Mouse (Mus musculus) intestine, postnatal 0 days (tissue): ENCODE measurements around the gene Tbxa2r. TPM values are rescaled to one million over a fixed set of nuclear protein-coding genes. Genes with fewer than 3 reads are reported as not detected.
A peak's percentile ranks its signal among the peaks of the same experiment; 100 is the strongest.

ENCODE experiments used
- ATAC-seq: fragments of 200-750 bp; cut with Nextera tagmentation; 2 replicates; pipeline ENCODE4 v1.8.0; 2017; ENCODE audit warnings: mild to moderate bottlenecking, moderate TSS enrichment, moderate library complexity
- H3K27ac ChIP-seq: fragments of 300-500 bp; sonication (generic); 2 replicates; pipeline ENCODE4 v1.5.1; 2014; ENCODE audit warnings: mild to moderate bottlenecking, low read depth, low read length, moderate library complexity
- H3K27me3 ChIP-seq: fragments of 300-500 bp; sonication (generic); replicated peaks from 2 replicates; pipeline ENCODE4 v1.6.1; 2014; ENCODE audit warnings: low read length, mixed read lengths; ENCODE audit not compliant: control insufficient read depth, insufficient read depth
- H3K36me3 ChIP-seq: fragments of 300-500 bp; sonication (generic); 2 replicates; pipeline ENCODE4 v1.6.1; 2014; ENCODE audit warnings: mild to moderate bottlenecking, moderate library complexity; ENCODE audit not compliant: control insufficient read depth, insufficient read depth
- H3K4me1 ChIP-seq: fragments of 300-500 bp; sonication (generic); replicated peaks from 2 replicates; pipeline ENCODE4 v1.6.1; 2014; ENCODE audit warnings: antibody characterized with exemption, low read length, mixed read lengths; ENCODE audit not compliant: control insufficient read depth, insufficient read depth
- H3K4me2 ChIP-seq: fragments of 300-500 bp; sonication (generic); replicated peaks from 2 replicates; pipeline ENCODE4 v1.6.1; 2014; ENCODE audit warnings: low read depth, mild to moderate bottlenecking, moderate library complexity
- H3K4me3 ChIP-seq: fragments of 300-500 bp; sonication (generic); 2 replicates; pipeline ENCODE4 v1.5.1; 2014; ENCODE audit warnings: low read depth, low read length
- H3K9ac ChIP-seq: fragments of 300-500 bp; sonication (generic); 2 replicates; pipeline ENCODE4 v1.6.1; 2014; ENCODE audit warnings: mild to moderate bottlenecking, low read depth, low read length
- H3K9me3 ChIP-seq: fragments of 300-500 bp; sonication (generic); 2 replicates; pipeline ENCODE4 v1.6.1; 2016; ENCODE audit warnings: mixed run types; ENCODE audit not compliant: control insufficient read depth
- CTCF ChIP-seq: sonication (generic); IDR thresholded peaks from 2 replicates; pipeline ENCODE4 v1.5.1; 2016; ENCODE audit warnings: low read depth, mild to moderate bottlenecking, control low read depth, antibody characterized with exemption, moderate library complexity
- WGBS: fragments of 180-500 bp; shearing (Covaris S2); extraction: QIAGEN DNeasy Blood & Tissue Kit; methylation state at CpG from one replicate; pipeline ENCODE4 v1.1.7; 2014; 5-methylcytosine and 5-hydroxymethylcytosine counted together
- polyA plus RNA-seq: library from polyadenylated mRNA; unstranded; fragments of >200 nt; fragmentation: Nextera tagmentation; extraction: Ambion mirVana; gene quantifications from 2 replicates; pipeline ENCODE4 v1.2.1, GENCODE M21; 2015

The Tbxa2r gene
- polyA plus RNA-seq, 1 experiment from 2014 or later, result 9.8 TPM

DNA sequence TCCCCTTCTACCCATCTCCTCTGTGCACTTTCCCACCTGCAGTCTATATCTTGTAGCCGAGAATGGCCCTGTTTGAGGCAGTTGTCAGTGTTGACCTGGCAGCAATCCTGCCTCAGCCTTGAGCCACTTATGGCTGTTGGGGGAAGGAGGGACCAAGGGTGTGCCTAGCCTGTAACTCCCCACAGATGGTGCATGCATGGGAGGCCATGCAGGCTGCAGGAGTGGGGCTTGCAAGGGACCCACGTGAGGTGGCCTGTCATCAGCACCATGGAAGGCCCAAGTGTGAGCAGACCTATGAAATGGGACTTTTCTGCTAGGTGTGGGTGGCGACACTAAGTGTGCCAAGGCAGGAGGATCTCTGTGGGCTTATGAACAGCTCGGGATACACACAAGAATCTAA, 36.5 kb downstream of the Tbxa2r start:
- no peaks in the 10 kb centered on the region for H3K27me3 ChIP-seq
- TF ChIP-seq CTCF, result no peak
- H3K4me3 ChIP-seq, result no peak overlapping the region
- H3K4me1 ChIP-seq, result peaks cover 34% of the 10 kb centered on the region
- no peak for ATAC-seq
- H3K9ac ChIP-seq, result no peak overlapping the region
- 0 out of 2 replicates have a peak overlapping the region, but pooled peaks have one; percentile 47 for H3K27ac ChIP-seq
- no peaks in the 10 kb centered on the region for H3K9me3 ChIP-seq
- WGBS, result 26% methylated on average over 4 of the region's 4 CpGs
- peaks cover 58% of the 10 kb centered on the region for H3K36me3 ChIP-seq
- H3K4me2 ChIP-seq, result peak overlapping the region; percentile 57

DNA sequence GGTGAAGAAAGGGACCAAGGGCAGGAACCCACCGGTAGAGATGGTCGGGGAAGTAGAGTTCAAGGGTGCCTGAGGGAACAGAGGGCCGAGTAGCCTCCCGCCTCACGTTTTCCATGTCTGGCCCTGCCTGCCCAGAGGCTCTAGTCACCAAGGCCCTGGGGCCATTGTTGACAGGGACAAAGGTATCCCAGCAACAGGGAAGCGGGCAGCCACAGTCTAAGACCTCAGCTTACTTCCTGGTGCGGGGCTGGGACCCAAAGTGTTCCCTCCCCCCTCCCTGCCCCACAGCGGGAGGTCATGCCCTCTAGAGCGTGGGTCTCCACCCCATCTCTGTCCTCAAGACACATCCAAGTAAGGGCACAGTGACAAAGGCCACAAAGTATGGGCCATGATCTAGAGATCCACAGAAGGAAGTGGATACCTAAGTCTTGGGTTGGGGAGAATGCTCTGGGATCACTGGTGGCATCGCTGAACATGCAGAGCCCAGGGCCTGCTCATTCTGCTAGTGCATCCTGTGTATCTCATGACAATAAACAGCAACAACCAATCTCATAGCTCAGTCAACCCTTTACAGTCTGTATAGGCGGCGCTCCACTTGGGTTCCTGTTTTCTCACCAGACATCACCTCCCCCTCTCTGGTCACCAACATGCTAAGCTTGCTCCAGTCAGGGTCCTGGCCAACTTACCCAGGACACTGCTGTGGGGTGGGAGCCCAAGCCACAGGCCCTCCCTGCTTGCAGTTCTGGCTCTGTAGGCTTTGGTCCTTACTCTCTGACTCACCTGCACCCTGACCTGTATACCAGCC, 37.3 kb downstream of the Tbxa2r start, which contains the start of gene 4930404N11Rik:
TSS of gene 4930404N11Rik (minus strand) at position 145 of the 805 bp plus-strand sequence.
- Histone ChIP-seq H3K9ac (no peak within 1 kb of the TSS), H3K4me3 (peak within 1 kb of the TSS; percentile 16; the same call in 1 of the 2 replicates), H3K27ac (peak within 1 kb of the TSS; percentile 47), H3K9me3 (no peaks in the 10 kb centered on the region), H3K36me3 (peaks cover 66% of the 10 kb centered on the region), H3K27me3 (no peaks in the 10 kb centered on the region), H3K4me2 (peak within 1 kb of the TSS; percentile 57), H3K4me1 (peaks cover 34% of the 10 kb centered on the region)
- 31% methylated on average over 12 of the region's 12 CpGs for WGBS
- peak; percentile 12; the same call in 1 of the 2 replicates for ATAC-seq
- no peak for TF ChIP-seq CTCF

DNA sequence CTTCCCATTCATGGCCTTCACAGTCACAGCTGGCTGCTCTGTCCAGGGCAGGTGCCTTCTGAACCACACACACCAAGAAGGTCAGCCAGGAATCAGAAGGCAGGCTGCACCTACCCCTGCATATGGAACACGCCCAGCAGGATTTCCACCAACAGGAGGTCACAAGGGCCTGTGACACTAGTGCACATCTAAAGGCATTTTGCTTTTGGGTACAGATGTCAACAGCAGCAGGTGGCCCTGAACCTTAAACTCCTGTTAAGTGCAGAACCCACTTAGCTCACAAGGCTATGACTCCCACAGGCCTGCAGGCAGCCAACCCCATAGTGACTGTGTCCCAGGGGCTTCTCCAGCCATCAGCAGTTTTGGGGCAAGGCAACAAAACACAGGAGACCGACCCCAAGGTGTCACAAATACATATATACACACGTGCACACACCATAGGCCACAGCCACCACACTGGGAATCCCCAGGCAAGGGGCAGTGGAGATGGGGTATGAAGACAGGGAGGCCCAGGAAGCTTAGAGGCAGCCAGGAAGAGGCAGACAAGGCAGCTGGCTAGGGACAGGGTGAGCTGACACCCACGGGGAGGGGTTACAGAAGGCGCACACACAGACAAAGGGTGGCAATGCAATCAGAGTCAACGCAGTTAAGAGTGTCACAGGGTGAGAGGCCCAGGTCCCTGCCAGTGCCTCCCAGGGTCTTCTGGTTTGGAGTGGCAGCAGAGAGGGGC, 38.1 kb downstream of the Tbxa2r start:
- ATAC-seq, result peak; percentile 9
- Histone ChIP-seq H3K9me3 (no peaks in the 10 kb centered on the region), H3K36me3 (peaks cover 70% of the 10 kb centered on the region), H3K4me2 (no peak overlapping the region), H3K4me1 (peaks cover 34% of the 10 kb centered on the region), H3K9ac (no peak overlapping the region), H3K27ac (peak overlapping the region; percentile 47; the same call in 1 of the 2 replicates), H3K4me3 (no peak overlapping the region), H3K27me3 (no peaks in the 10 kb centered on the region)
- 55% methylated on average over 6 of the region's 6 CpGs for WGBS
- no peak for TF ChIP-seq CTCF

DNA sequence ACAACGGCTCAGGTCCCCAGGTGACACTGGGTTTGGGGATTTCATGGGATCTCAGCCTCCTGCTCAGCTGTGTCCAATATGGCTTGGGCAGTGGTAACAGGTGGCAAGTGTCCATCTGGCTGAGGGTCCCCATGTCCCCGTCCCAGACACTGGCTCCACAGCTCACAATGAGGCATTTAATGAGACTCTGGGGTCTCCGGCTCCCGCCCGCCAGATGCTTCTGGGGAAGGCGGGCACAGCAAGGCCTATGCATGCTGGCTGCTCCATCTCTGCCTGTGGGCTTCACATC, 38.6 kb downstream of the Tbxa2r start:
- Histone ChIP-seq H3K4me2 (no peak overlapping the region), H3K27me3 (no peaks in the 10 kb centered on the region), H3K27ac (no peak overlapping the region), H3K4me1 (peaks cover 32% of the 10 kb centered on the region), H3K9me3 (no peaks in the 10 kb centered on the region), H3K4me3 (no peak overlapping the region), H3K9ac (no peak overlapping the region), H3K36me3 (peaks cover 67% of the 10 kb centered on the region)
- no peak for ATAC-seq
- TF ChIP-seq CTCF, result no peak
- WGBS, result 89% methylated on average over 6 of the region's 6 CpGs

DNA sequence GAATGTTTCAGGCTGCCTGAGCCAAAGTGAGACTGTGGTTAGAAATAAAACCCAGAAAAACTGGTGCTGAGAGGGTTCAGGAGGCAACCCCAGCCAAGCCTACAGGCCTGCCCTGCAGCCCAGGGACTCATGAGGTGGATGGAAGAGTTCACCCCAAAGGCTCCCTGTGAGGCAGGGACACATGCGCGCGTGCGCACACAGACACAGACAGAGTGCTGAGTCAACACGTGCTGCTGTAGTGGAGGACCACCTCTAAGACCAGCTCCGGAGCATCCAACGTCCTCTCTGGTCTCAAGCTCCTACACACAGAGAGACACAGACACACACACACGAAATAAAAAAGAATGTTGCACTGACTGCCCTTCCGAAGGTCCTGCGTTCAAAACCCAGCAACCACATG, 46.8 kb downstream of the Tbxa2r start:
- no peak for ATAC-seq
- peaks cover 11% of the 10 kb centered on the region for H3K4me1 ChIP-seq
- no peaks in the 10 kb centered on the region for H3K9me3 ChIP-seq
- H3K27ac ChIP-seq, result no peak overlapping the region
- H3K4me3 ChIP-seq, result no peak overlapping the region
- no peak for TF ChIP-seq CTCF
- WGBS, result 90% methylated on average over 10 of the region's 10 CpGs
- H3K4me2 ChIP-seq, result no peak overlapping the region
- no peak overlapping the region for H3K9ac ChIP-seq
- H3K36me3 ChIP-seq, result peaks cover 46% of the 10 kb centered on the region
- no peaks in the 10 kb centered on the region for H3K27me3 ChIP-seq

DNA sequence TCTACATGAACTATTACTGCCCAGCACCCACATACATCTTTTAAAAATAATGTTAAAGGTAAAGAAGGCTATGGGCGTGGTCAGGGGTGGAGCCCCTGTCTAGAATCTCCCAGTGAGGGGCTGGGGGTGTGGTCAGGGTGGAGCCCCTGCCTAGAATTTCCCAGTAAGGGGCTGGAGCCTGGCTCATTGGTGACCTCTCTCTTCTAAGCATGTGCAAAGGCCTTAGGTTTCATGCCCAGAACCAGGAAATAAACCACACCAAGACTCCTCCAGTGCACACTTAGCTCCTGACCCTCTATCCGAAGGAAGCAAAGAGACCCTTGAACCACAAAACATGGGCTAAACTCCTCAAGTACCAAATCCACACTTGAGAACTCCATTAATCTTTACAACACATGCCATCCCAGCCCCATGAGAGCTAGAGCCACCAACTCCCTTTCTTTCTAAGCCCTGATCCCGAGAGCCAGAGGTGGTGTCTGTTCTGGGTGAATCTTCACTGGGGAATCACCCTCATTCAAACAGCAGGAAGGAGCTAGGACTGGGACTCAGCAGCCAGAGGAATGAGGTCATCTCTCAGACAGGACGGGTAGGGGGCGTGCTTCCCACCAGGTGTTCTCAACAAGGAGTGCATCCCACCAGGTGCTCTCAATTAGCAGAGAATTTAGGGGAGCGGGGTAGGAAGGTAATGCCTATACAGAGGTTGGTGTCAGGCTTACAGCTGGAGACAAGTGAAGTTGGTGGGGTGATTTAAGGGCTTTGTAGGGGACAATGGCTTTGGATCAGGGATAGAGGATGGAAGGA, 48.2 kb downstream of the Tbxa2r start:
- no peak for ATAC-seq
- Histone ChIP-seq H3K27ac (no peak overlapping the region; the same call in 1 of the 2 replicates), H3K9ac (0 out of 2 replicates have a peak overlapping the region, but pooled peaks have one; percentile 91), H3K4me3 (peak overlapping the region; percentile 86), H3K9me3 (no peaks in the 10 kb centered on the region), H3K4me1 (peaks cover 11% of the 10 kb centered on the region), H3K27me3 (no peaks in the 10 kb centered on the region), H3K4me2 (peak overlapping the region; percentile 93), H3K36me3 (peaks cover 31% of the 10 kb centered on the region)
- TF ChIP-seq CTCF, result peak; percentile 31; the same call in 1 of the 2 replicates
- WGBS, result 17% methylated on average over 6 of the region's 6 CpGs
